Mouse (Mus musculus) kidney, postnatal 0 days (tissue): ENCODE data around the gene Grm8. TPM values are rescaled to one million over a fixed set of nuclear protein-coding genes. Genes with fewer than 3 reads are reported as not detected.
A peak's percentile ranks its signal among the peaks of the same experiment; 100 is the strongest.

Experiments used
- ATAC-seq: fragments of 200-750 bp; cut with Nextera tagmentation; replicated peaks from 2 replicates; pipeline ENCODE4 v1.8.0; 2017; ENCODE audit warnings: low read depth, moderate number of reproducible peaks, moderate TSS enrichment, moderate library complexity; ENCODE audit not compliant: low FRiP score
- DNase-seq: peaks from one replicate; pipeline ENCODE4 v3.0.0-alpha.2; 2016; ENCODE audit warnings: low spot score
- H3K27ac ChIP-seq: fragments of 300-500 bp; sonication (generic); 2 replicates; pipeline ENCODE4 v1.5.1; 2014; ENCODE audit warnings: mild to moderate bottlenecking
- H3K27me3 ChIP-seq: fragments of 300-500 bp; sonication (generic); 2 replicates; pipeline ENCODE4 v1.6.1; 2014; ENCODE audit warnings: low read length, mixed read lengths; ENCODE audit not compliant: insufficient read depth
- H3K36me3 ChIP-seq: fragments of 300-500 bp; sonication (generic); 2 replicates; pipeline ENCODE4 v1.6.1; 2014; ENCODE audit warnings: low read length, mixed read lengths; ENCODE audit not compliant: insufficient read depth
- H3K4me1 ChIP-seq: fragments of 300-500 bp; sonication (generic); replicated peaks from 2 replicates; pipeline ENCODE4 v1.6.1; 2014; ENCODE audit warnings: antibody characterized with exemption, low read length, mixed read lengths; ENCODE audit not compliant: insufficient read depth
- H3K4me2 ChIP-seq: fragments of 300-500 bp; sonication (generic); 2 replicates; pipeline ENCODE4 v1.6.1; 2014; ENCODE audit warnings: mild to moderate bottlenecking, low read length, moderate library complexity, mixed read lengths
- H3K4me3 ChIP-seq: fragments of 300-500 bp; sonication (generic); replicated peaks from 2 replicates; pipeline ENCODE4 v1.5.1; 2014; ENCODE audit warnings: low read depth, low read length
- H3K9ac ChIP-seq: fragments of 300-500 bp; sonication (generic); 2 replicates; pipeline ENCODE4 v1.6.1; 2014; ENCODE audit warnings: low read depth, low read length
- H3K9me3 ChIP-seq: fragments of 300-500 bp; sonication (generic); replicated peaks from 2 replicates; pipeline ENCODE4 v1.6.1; 2016; ENCODE audit warnings: low read length, inconsistent platforms, mixed read lengths
- CTCF ChIP-seq: IDR thresholded peaks from 2 replicates; pipeline ENCODE4 v1.5.1; 2016; ENCODE audit warnings: antibody characterized with exemption, low read depth, mild to moderate bottlenecking, moderate library complexity
- WGBS: fragments of 180-500 bp; shearing (Covaris S2); extraction: QIAGEN DNeasy Blood & Tissue Kit; methylation state at CpG from one replicate; pipeline ENCODE4 v1.1.7; 2014; 5-methylcytosine and 5-hydroxymethylcytosine counted together
- polyA plus RNA-seq: library from polyadenylated mRNA; unstranded; fragments of >200 nt; fragmentation: Nextera tagmentation; extraction: Ambion mirVana; gene quantifications from 2 replicates; pipeline ENCODE4 v1.2.1, GENCODE M21; 2015

The Grm8 gene
- polyA plus RNA-seq, 1 experiment from 2014 or later: 0.21 TPM

GRCm38 (mm10) chr6:28074470-28074869 is 60.5 kb downstream of the Grm8 start:
- Histone ChIP-seq H3K4me3 (no peak overlapping the region), H3K36me3 (no peaks in the 10 kb centered on the region), H3K4me1 (no peaks in the 10 kb centered on the region), H3K27me3 (no peaks in the 10 kb centered on the region), H3K27ac (no peak overlapping the region), H3K9ac (no peak overlapping the region), H3K4me2 (no peak overlapping the region), H3K9me3 (no peaks in the 10 kb centered on the region)
- ATAC-seq (no peak), DNase-seq (peak; percentile 3)
- TF ChIP-seq CTCF: no peak
- WGBS: 45% methylated on average over 3 of the region's 3 CpGs

GRCm38 (mm10) chr6:28051966-28052365 is 83.0 kb downstream of the Grm8 start:
- no peak for TF ChIP-seq CTCF
- no peaks in the 10 kb centered on the region for H3K9me3 ChIP-seq
- H3K9ac ChIP-seq: no peak overlapping the region
- ATAC-seq (no peak), DNase-seq (no peak)
- H3K27ac ChIP-seq: no peak overlapping the region
- H3K4me2 ChIP-seq: no peak overlapping the region
- 76% methylated on average over 2 of the region's 2 CpGs for WGBS
- H3K36me3 ChIP-seq: no peaks in the 10 kb centered on the region
- no peaks in the 10 kb centered on the region for H3K4me1 ChIP-seq
- H3K27me3 ChIP-seq: no peaks in the 10 kb centered on the region
- no peak overlapping the region for H3K4me3 ChIP-seq

- 79% methylated on average over 3 of the region's 3 CpGs for WGBS
- ATAC-seq: no peak
- H3K4me2 ChIP-seq: no peak overlapping the region
- no peaks in the 10 kb centered on the region for H3K27me3 ChIP-seq
- no peaks in the 10 kb centered on the region for H3K9me3 ChIP-seq
- no peaks in the 10 kb centered on the region for H3K4me1 ChIP-seq
- DNase-seq: no peak
- H3K27ac ChIP-seq: no peak overlapping the region
- H3K4me3 ChIP-seq: no peak overlapping the region
- no peak for TF ChIP-seq CTCF
- no peak overlapping the region for H3K9ac ChIP-seq
- H3K36me3 ChIP-seq: no peaks in the 10 kb centered on the region
These were observed 92.6 kb downstream of the Grm8 start for GRCm38 (mm10) chr6:28042339-28042738.

GRCm38 (mm10) chr6:28040815-28041214 is 94.2 kb downstream of the Grm8 start:
- no peak overlapping the region for H3K4me3 ChIP-seq
- no peak overlapping the region for H3K4me2 ChIP-seq
- H3K9me3 ChIP-seq: no peaks in the 10 kb centered on the region
- no peak overlapping the region for H3K9ac ChIP-seq
- DNase-seq (no peak), ATAC-seq (no peak)
- no peaks in the 10 kb centered on the region for H3K4me1 ChIP-seq
- no peaks in the 10 kb centered on the region for H3K36me3 ChIP-seq
- no peaks in the 10 kb centered on the region for H3K27me3 ChIP-seq
- 94% methylated on average over 1 of the region's 1 CpGs for WGBS
- TF ChIP-seq CTCF: no peak
- no peak overlapping the region for H3K27ac ChIP-seq

GRCm38 (mm10) chr6:28032006-28032405 is 103.0 kb downstream of the Grm8 start:
- Histone ChIP-seq H3K36me3 (no peaks in the 10 kb centered on the region), H3K27me3 (no peaks in the 10 kb centered on the region), H3K4me1 (no peaks in the 10 kb centered on the region), H3K9ac (no peak overlapping the region), H3K9me3 (no peaks in the 10 kb centered on the region), H3K4me3 (no peak overlapping the region), H3K4me2 (no peak overlapping the region), H3K27ac (no peak overlapping the region)
- DNase-seq (no peak), ATAC-seq (no peak)
- TF ChIP-seq CTCF: no peak
- 90% methylated on average over 4 of the region's 4 CpGs for WGBS

- no peaks in the 10 kb centered on the region for H3K4me1 ChIP-seq
- no peaks in the 10 kb centered on the region for H3K27me3 ChIP-seq
- no peak overlapping the region for H3K4me3 ChIP-seq
- no peak overlapping the region for H3K4me2 ChIP-seq
- TF ChIP-seq CTCF: no peak
- ATAC-seq (no peak), DNase-seq (no peak)
- no peak overlapping the region for H3K9ac ChIP-seq
- 76% methylated on average over 1 of the region's 1 CpGs for WGBS
- no peak overlapping the region for H3K27ac ChIP-seq
- no peaks in the 10 kb centered on the region for H3K36me3 ChIP-seq
- no peaks in the 10 kb centered on the region for H3K9me3 ChIP-seq
These were observed 117.3 kb downstream of the Grm8 start for GRCm38 (mm10) chr6:28017653-28018052.

GRCm38 (mm10) chr6:28007001-28007400 is 128.0 kb downstream of the Grm8 start:
- no peaks in the 10 kb centered on the region for H3K27me3 ChIP-seq
- no peaks in the 10 kb centered on the region for H3K4me1 ChIP-seq
- ATAC-seq (no peak), DNase-seq (no peak)
- H3K27ac ChIP-seq: no peak overlapping the region
- TF ChIP-seq CTCF: no peak
- no peak overlapping the region for H3K9ac ChIP-seq
- no peak overlapping the region for H3K4me2 ChIP-seq
- no peaks in the 10 kb centered on the region for H3K36me3 ChIP-seq
- 79% methylated on average over 3 of the region's 3 CpGs for WGBS
- H3K9me3 ChIP-seq: no peaks in the 10 kb centered on the region
- no peak overlapping the region for H3K4me3 ChIP-seq
